Mouse (Mus musculus) midbrain, postnatal 0 days (tissue): ENCODE results near the gene Gpr35. TPM values are rescaled to one million over a fixed set of nuclear protein-coding genes. Genes with fewer than 3 reads are reported as not detected.
A peak's percentile ranks its signal among the peaks of the same experiment; 100 is the strongest.

Experiments used
- ATAC-seq: fragments of 200-750 bp; cut with Nextera tagmentation; 2 replicates; pipeline ENCODE4 v1.8.0; 2017; ENCODE audit warnings: moderate number of reproducible peaks, mild to moderate bottlenecking, moderate TSS enrichment, moderate library complexity; ENCODE audit not compliant: low FRiP score
- DNase-seq: peaks from one replicate; pipeline ENCODE4 v3.0.0-alpha.2; 2015; ENCODE audit warnings: low spot score
- H3K27ac ChIP-seq: fragments of 300-500 bp; sonication (generic); 2 replicates; pipeline ENCODE4 v1.5.1; 2014; ENCODE audit warnings: low read depth, mild to moderate bottlenecking, low read length, mixed read lengths
- H3K27me3 ChIP-seq: fragments of 300-500 bp; sonication (generic); 2 replicates; pipeline ENCODE4 v1.6.1; 2014; ENCODE audit warnings: low read length, control low read depth, mixed read lengths; ENCODE audit not compliant: insufficient read depth
- H3K36me3 ChIP-seq: fragments of 300-500 bp; sonication (generic); 2 replicates; pipeline ENCODE4 v1.6.1; 2014; ENCODE audit warnings: low read length, control low read depth, mixed read lengths; ENCODE audit not compliant: insufficient read depth
- H3K4me1 ChIP-seq: fragments of 300-500 bp; sonication (generic); 2 replicates; pipeline ENCODE4 v1.6.1; 2014; ENCODE audit warnings: mild to moderate bottlenecking, control low read depth, antibody characterized with exemption, low read length, mixed read lengths; ENCODE audit not compliant: insufficient read depth
- H3K4me2 ChIP-seq: fragments of 300-500 bp; sonication (generic); 2 replicates; pipeline ENCODE4 v1.6.1; 2014; ENCODE audit warnings: low read depth, mild to moderate bottlenecking, low read length, mixed read lengths; ENCODE audit not compliant: poor library complexity, severe bottlenecking
- H3K4me3 ChIP-seq: fragments of 300-500 bp; sonication (generic); 2 replicates; pipeline ENCODE4 v1.5.1; 2014; ENCODE audit warnings: low read depth, mild to moderate bottlenecking, low read length, moderate library complexity
- H3K9ac ChIP-seq: fragments of 300-500 bp; sonication (generic); replicated peaks from 2 replicates; pipeline ENCODE4 v1.6.1; 2014; ENCODE audit warnings: mild to moderate bottlenecking, low read length, moderate library complexity, mixed read lengths; ENCODE audit not compliant: poor library complexity, severe bottlenecking
- H3K9me3 ChIP-seq: fragments of 300-500 bp; sonication (generic); 2 replicates; pipeline ENCODE4 v1.6.1; 2016; ENCODE audit warnings: low read length, control low read depth
- CTCF ChIP-seq: IDR thresholded peaks from 2 replicates; pipeline ENCODE4 v1.5.1; 2016; ENCODE audit warnings: antibody characterized with exemption, mild to moderate bottlenecking
- WGBS: fragments of 180-500 bp; shearing (Covaris S2); extraction: QIAGEN DNeasy Blood & Tissue Kit; methylation state at CpG from one replicate; pipeline ENCODE4 v1.1.7; 2014; 5-methylcytosine and 5-hydroxymethylcytosine counted together
- polyA plus RNA-seq: library from polyadenylated mRNA; unstranded; fragments of >200 nt; fragmentation: Nextera tagmentation; extraction: Ambion mirVana; gene quantifications from 2 replicates; pipeline ENCODE4 v1.2.1, GENCODE M21; 2015
- total RNA-seq: library from RNA; depleted of rRNA; stranded (reverse); fragments of >200 nt; gene quantifications from 2 replicates; pipeline ENCODE4 v1.2.3, GENCODE M21; 2014

The Gpr35 gene
- total and polyA plus RNA-seq, 2 experiments from 2014 or later: 0.73 to 0.88 TPM

DNA sequence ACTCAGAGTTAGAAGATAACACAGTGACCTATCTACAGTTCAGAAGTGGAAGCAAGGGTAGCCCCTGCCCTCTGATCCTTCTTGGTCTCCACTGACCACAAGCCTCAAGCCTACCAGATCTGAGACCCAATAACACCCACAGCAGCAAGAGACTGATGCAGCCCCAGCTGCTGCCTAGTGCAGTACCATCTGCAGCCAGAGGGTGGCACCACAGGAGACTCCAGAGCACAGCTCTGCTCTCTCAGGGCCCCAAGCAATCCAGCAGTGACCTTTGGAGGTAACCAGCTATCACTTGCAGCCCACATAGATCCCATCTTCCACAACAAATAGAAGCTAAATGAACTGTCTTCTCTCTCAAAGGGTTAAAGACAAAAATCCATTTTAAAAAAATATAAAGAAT, 63.8 kb downstream of the Gpr35 start:
- Histone ChIP-seq H3K36me3 (peaks cover 27% of the 10 kb centered on the region), H3K27ac (no peak overlapping the region), H3K27me3 (no peaks in the 10 kb centered on the region), H3K4me1 (no peaks in the 10 kb centered on the region), H3K9ac (no peak overlapping the region), H3K4me3 (no peak overlapping the region), H3K9me3 (no peaks in the 10 kb centered on the region), H3K4me2 (no peak overlapping the region)
- peak; percentile 69 for DNase-seq
- peak; percentile 88 for TF ChIP-seq CTCF
- ATAC-seq: peak; percentile 54; the same call in 1 of the 2 replicates

DNA sequence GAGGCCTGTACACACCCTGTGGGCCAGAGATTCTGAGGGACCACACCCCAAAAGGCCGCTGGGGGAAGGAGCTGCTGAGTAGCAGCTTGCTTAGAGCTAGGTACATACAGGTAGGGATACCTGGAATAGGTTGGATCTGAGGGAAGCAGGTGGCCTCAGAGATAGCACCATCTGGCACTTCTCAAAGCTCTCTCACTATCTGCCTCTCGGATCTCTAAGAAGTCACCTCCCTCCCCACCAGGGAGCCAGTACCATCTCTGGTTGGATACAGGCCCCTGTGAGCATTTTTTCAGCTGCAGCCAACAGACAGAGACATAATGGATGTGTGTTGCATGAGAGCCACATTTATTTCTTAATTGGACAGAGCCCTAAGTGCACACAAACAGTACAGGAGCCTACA, 64.5 kb downstream of the Gpr35 start:
- Histone ChIP-seq H3K27me3 (no peaks in the 10 kb centered on the region), H3K36me3 (peaks cover 34% of the 10 kb centered on the region), H3K4me2 (no peak overlapping the region), H3K9ac (no peak overlapping the region), H3K9me3 (no peaks in the 10 kb centered on the region), H3K4me1 (no peaks in the 10 kb centered on the region), H3K27ac (no peak overlapping the region), H3K4me3 (no peak overlapping the region)
- 57% methylated on average over 2 of the region's 2 CpGs for WGBS
- ATAC-seq: no peak
- no peak for TF ChIP-seq CTCF
- DNase-seq: no peak

DNA sequence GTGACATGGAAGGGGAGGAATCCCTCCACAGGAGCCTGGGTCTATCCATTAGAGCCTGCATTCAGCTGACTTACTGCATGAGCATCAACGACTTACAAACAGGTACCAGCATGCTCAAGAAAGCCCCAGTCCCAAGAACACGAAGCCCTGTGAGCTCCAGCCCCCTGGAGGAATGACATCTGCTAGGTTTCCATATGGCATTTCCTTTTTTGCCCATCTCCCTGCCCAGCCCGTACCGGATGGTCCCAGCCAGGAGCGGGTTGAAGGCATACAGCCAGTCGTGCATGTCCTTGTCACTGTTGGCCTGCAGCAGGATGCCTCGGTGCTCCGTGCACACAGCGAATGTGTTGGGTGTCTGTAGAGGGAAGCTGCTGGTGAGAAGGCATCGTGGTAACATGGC, 68.1 kb downstream of the Gpr35 start:
- Histone ChIP-seq H3K4me3 (no peak overlapping the region), H3K4me1 (no peaks in the 10 kb centered on the region)
- WGBS: 88% methylated on average over 10 of the region's 10 CpGs

DNA sequence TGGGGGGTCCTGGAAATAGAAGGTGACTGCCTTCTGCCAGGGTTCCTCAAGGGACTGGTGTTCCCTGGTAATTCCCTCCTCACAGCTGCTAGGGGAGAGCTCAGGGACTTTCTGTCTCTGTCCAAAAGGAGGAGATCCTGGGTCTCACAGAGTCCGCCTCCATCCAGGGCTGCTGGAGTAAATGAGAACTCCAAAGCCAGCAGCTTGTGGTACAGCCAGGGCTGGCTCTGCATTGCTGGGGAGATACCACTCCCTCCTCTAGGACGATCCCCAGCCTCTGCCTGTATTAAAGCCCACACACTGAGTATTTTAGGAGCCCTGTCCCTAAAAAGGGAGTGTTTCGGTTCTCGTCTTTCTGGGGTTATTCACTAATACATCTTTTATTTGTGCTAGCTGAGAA, 69.9 kb downstream of the Gpr35 start:
- Histone ChIP-seq H3K27me3 (no peaks in the 10 kb centered on the region), H3K9ac (no peak overlapping the region), H3K27ac (no peak overlapping the region), H3K4me1 (no peaks in the 10 kb centered on the region), H3K36me3 (peaks cover 88% of the 10 kb centered on the region), H3K4me3 (no peak overlapping the region), H3K4me2 (no peak overlapping the region), H3K9me3 (no peaks in the 10 kb centered on the region)
- DNase-seq (no peak), ATAC-seq (no peak)
- no peak for TF ChIP-seq CTCF
- WGBS: 86% methylated on average over 4 of the region's 4 CpGs

More for the DNA sequence above, 68.1 kb downstream of the Gpr35 start:
- ATAC-seq (no peak), DNase-seq (no peak)
- no peak overlapping the region for H3K4me2 ChIP-seq
- H3K36me3 ChIP-seq: peaks cover 70% of the 10 kb centered on the region
- H3K27ac ChIP-seq: no peak overlapping the region
- no peaks in the 10 kb centered on the region for H3K9me3 ChIP-seq
- no peak for TF ChIP-seq CTCF
- no peak overlapping the region for H3K9ac ChIP-seq
- no peaks in the 10 kb centered on the region for H3K27me3 ChIP-seq

DNA sequence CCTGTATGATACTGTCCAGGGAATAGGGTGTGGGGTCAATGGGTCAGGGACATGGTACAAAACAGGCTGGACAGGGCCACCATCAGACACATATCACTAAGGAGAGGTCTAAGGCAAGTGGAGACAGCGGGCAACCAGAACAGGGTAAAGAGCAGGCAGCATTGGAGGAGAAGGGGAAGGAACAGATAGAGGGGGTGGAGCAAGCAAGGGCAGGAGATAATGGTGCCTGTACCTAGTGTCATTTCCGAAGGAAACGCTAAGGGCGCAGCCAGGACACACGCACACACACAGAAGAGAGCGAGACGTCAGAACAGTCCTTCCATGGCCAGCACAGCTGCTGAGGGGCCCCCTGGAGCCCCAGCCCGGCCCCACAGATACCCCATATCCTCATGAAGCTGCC, 75.9 kb downstream of the Gpr35 start:
- H3K36me3 ChIP-seq: peaks cover 83% of the 10 kb centered on the region
- H3K4me1 ChIP-seq: no peaks in the 10 kb centered on the region
- H3K9me3 ChIP-seq: no peaks in the 10 kb centered on the region
- no peaks in the 10 kb centered on the region for H3K27me3 ChIP-seq
- H3K27ac ChIP-seq: no peak overlapping the region
- 96% methylated on average over 8 of the region's 8 CpGs for WGBS
- no peak for TF ChIP-seq CTCF
- no peak overlapping the region for H3K9ac ChIP-seq
- H3K4me3 ChIP-seq: no peak overlapping the region
- ATAC-seq (no peak), DNase-seq (no peak)
- H3K4me2 ChIP-seq: no peak overlapping the region

DNA sequence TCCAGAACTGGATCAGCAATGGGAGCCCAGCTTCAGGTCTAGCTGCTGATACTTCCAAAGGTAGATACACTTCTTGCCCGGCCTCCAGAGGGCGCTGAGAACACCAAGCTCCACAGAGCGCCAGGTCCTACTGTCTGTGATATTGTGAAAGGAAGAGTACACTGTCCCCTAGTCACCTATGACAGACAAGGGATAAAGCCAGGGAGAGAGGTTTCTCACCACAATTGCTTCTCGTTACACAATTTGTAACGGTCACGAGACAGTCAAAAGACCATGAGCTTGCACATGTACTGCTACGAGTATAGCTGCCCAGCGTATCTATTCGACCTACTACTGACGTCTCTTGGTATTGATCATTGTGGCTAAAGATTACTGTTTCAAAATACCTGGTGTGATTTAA, 78.7 kb downstream of the Gpr35 start:
- Histone ChIP-seq H3K27me3 (no peaks in the 10 kb centered on the region), H3K4me2 (no peak overlapping the region), H3K9me3 (no peaks in the 10 kb centered on the region), H3K9ac (no peak overlapping the region), H3K4me3 (no peak overlapping the region), H3K4me1 (no peaks in the 10 kb centered on the region), H3K27ac (no peak overlapping the region), H3K36me3 (peaks cover 78% of the 10 kb centered on the region)
- DNase-seq: no peak
- ATAC-seq: no peak
- 94% methylated on average over 10 of the region's 10 CpGs for WGBS
- peak; percentile 31; the same call in 1 of the 2 replicates for TF ChIP-seq CTCF
